Mouse (Mus musculus) intestine, postnatal 0 days (tissue): ENCODE measurements at regions not wholly inside any gene's neighbourhood (a gene's known extent, or its start where the extent isn't known, plus 50 kb on each side); places are given as distances from the start of the nearest gene placed in this dataset.

Source experiments
- ATAC-seq: fragments of 200-750 bp; cut with Nextera tagmentation; 2 replicates; pipeline ENCODE4 v1.8.0; 2017; ENCODE audit warnings: mild to moderate bottlenecking, moderate TSS enrichment, moderate library complexity
- H3K27ac ChIP-seq: fragments of 300-500 bp; sonication (generic); 2 replicates; pipeline ENCODE4 v1.5.1; 2014; ENCODE audit warnings: mild to moderate bottlenecking, low read depth, low read length, moderate library complexity
- H3K27me3 ChIP-seq: fragments of 300-500 bp; sonication (generic); replicated peaks from 2 replicates; pipeline ENCODE4 v1.6.1; 2014; ENCODE audit warnings: low read length, mixed read lengths; ENCODE audit not compliant: control insufficient read depth, insufficient read depth
- H3K36me3 ChIP-seq: fragments of 300-500 bp; sonication (generic); 2 replicates; pipeline ENCODE4 v1.6.1; 2014; ENCODE audit warnings: mild to moderate bottlenecking, moderate library complexity; ENCODE audit not compliant: control insufficient read depth, insufficient read depth
- H3K4me1 ChIP-seq: fragments of 300-500 bp; sonication (generic); replicated peaks from 2 replicates; pipeline ENCODE4 v1.6.1; 2014; ENCODE audit warnings: antibody characterized with exemption, low read length, mixed read lengths; ENCODE audit not compliant: control insufficient read depth, insufficient read depth
- H3K4me2 ChIP-seq: fragments of 300-500 bp; sonication (generic); replicated peaks from 2 replicates; pipeline ENCODE4 v1.6.1; 2014; ENCODE audit warnings: low read depth, mild to moderate bottlenecking, moderate library complexity
- H3K4me3 ChIP-seq: fragments of 300-500 bp; sonication (generic); 2 replicates; pipeline ENCODE4 v1.5.1; 2014; ENCODE audit warnings: low read depth, low read length
- H3K9ac ChIP-seq: fragments of 300-500 bp; sonication (generic); 2 replicates; pipeline ENCODE4 v1.6.1; 2014; ENCODE audit warnings: mild to moderate bottlenecking, low read depth, low read length
- H3K9me3 ChIP-seq: fragments of 300-500 bp; sonication (generic); 2 replicates; pipeline ENCODE4 v1.6.1; 2016; ENCODE audit warnings: mixed run types; ENCODE audit not compliant: control insufficient read depth
- CTCF ChIP-seq: sonication (generic); IDR thresholded peaks from 2 replicates; pipeline ENCODE4 v1.5.1; 2016; ENCODE audit warnings: low read depth, mild to moderate bottlenecking, control low read depth, antibody characterized with exemption, moderate library complexity
- WGBS: fragments of 180-500 bp; shearing (Covaris S2); extraction: QIAGEN DNeasy Blood & Tissue Kit; methylation state at CpG from one replicate; pipeline ENCODE4 v1.1.7; 2014; 5-methylcytosine and 5-hydroxymethylcytosine counted together

DNA sequence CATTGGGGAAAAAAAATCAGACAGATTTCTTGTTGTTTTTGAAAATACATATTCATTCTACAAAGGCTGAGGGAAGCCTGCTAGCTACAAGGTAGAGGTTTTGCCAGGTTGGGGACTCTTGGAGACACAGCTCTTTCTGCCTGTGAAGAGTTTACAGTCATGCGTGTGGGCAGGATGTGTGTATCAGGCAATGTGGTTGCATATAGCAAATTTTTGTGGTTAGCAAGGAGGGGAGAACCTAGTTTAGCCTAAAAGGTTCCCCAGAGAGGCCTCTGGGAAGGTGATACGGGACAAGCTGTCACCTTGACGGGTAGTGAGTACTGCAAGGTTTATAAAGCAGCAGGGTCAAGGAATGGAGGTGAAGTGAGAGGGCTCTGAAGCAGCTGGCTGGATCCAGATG lies 54.8 kb upstream of the Haao start:
- Histone ChIP-seq H3K36me3 (no peaks in the 10 kb centered on the region), H3K4me2 (no peak overlapping the region), H3K4me3 (no peak overlapping the region), H3K9me3 (no peaks in the 10 kb centered on the region), H3K27ac (no peak overlapping the region), H3K27me3 (no peaks in the 10 kb centered on the region), H3K4me1 (no peaks in the 10 kb centered on the region; the same call in 1 of the 2 replicates), H3K9ac (no peak overlapping the region)
- WGBS = 89% methylated on average over 3 of the region's 3 CpGs
- no peak for ATAC-seq
- TF ChIP-seq CTCF = no peak

GRCm38 (mm10) chr17:83902091-83902490 lies 54.3 kb upstream of the Haao start:
- Histone ChIP-seq H3K4me2 (no peak overlapping the region), H3K27me3 (no peaks in the 10 kb centered on the region), H3K4me3 (no peak overlapping the region), H3K9me3 (no peaks in the 10 kb centered on the region), H3K27ac (no peak overlapping the region), H3K4me1 (no peaks in the 10 kb centered on the region; the same call in 1 of the 2 replicates), H3K36me3 (no peaks in the 10 kb centered on the region), H3K9ac (no peak overlapping the region)
- ATAC-seq = no peak
- WGBS = 62% methylated on average over 6 of the region's 6 CpGs
- TF ChIP-seq CTCF = no peak

DNA sequence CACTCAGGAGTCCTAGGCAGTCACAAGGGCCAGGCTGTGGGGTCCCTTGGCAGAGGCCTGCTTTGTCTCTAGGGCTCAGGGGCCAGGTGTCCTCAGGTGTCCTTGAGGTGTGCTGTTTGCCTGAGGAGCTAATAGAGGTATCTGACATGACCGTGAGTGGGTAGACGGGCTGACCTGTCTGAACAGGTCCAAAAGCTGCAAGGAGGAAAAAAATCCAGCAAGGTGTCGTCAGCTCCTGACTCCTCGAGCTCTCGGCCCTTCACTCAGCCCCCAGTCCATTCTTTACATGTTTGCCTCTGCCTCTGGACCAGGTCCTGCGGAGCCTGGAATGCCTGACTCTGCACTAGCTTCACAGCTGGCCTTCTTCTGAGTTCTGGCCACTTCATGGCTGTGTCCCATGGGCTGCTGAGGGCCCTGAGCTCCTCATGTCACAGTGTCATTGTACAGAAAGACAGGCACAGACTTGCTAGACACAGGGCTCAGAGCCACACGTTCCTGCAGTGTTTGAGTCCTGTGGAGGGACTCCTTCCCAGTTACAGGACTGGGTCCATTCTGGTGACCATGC lies 51.9 kb upstream of the Haao start:
- Histone ChIP-seq H3K9ac (no peak overlapping the region), H3K27me3 (no peaks in the 10 kb centered on the region), H3K4me2 (no peak overlapping the region), H3K36me3 (no peaks in the 10 kb centered on the region), H3K4me1 (no peaks in the 10 kb centered on the region; the same call in 1 of the 2 replicates), H3K9me3 (no peaks in the 10 kb centered on the region), H3K4me3 (no peak overlapping the region), H3K27ac (no peak overlapping the region)
- 69% methylated on average over 7 of the region's 7 CpGs for WGBS
- ATAC-seq = no peak
- TF ChIP-seq CTCF = no peak

DNA sequence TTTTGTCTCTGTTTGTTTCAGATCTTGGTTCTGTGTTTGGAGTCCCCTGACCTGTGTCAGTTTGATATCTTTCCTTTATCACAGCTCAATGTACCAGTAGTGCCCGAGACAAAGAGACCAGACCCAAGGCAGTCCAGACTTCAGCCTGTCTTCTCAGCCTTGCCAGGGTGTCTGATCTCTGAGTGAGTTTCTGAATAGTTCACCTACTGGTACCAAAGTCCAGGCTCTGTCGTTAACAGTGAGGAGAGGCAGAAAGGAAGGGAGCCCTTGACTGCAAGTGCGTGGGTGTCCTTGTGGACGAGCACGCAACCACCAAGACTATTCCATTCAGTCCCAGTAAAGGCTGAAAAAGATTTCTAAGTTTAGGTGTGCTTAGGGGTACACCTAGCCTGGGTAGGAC lies 50.8 kb upstream of the Haao start:
- peak; percentile 59; the same call in 1 of the 2 replicates for ATAC-seq
- Histone ChIP-seq H3K36me3 (no peaks in the 10 kb centered on the region), H3K9ac (no peak overlapping the region), H3K4me2 (no peak overlapping the region), H3K4me1 (no peaks in the 10 kb centered on the region; the same call in 1 of the 2 replicates), H3K9me3 (no peaks in the 10 kb centered on the region), H3K4me3 (no peak overlapping the region), H3K27ac (no peak overlapping the region), H3K27me3 (no peaks in the 10 kb centered on the region)
- 55% methylated on average over 5 of the region's 5 CpGs for WGBS
- no peak for TF ChIP-seq CTCF
